Mouse (Mus musculus): ENCODE data around the gene Nlrc5.
"Not testable (repeated sequence)": the region's sequence is repeated elsewhere in the genome, so short reads cannot be mapped to it uniquely, and the experiment has no call there.

The Nlrc5 gene

DNA sequence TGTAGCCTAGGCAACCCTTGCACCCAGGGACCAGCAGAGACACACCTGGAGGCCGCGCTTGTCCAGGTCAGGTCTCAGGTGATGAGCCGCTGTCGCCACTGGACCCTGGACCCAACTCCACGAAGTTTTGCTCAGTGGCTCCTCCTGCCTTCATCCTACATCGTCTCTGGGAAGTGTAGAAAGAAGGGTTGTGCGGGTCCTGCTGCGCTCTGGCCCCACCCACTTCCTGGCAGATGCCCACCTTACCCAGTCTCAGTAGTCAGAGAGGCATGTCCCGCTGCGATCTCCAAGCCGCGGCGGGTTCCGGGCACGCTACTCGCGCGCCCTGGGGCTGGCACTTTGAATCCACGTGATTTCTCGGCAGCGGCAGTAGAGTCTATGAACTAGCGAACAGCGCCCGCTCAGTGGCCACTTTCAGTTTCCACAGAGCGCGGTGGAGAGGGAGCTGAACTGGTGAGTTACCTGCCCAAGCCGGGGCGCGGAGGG lies at the start of gene Nlrc5:
Nlrc5 (plus strand) TSS at position 376 of the 486 bp plus-strand sequence.
- DNase-seq = peak; percentile 84 to 85

DNA sequence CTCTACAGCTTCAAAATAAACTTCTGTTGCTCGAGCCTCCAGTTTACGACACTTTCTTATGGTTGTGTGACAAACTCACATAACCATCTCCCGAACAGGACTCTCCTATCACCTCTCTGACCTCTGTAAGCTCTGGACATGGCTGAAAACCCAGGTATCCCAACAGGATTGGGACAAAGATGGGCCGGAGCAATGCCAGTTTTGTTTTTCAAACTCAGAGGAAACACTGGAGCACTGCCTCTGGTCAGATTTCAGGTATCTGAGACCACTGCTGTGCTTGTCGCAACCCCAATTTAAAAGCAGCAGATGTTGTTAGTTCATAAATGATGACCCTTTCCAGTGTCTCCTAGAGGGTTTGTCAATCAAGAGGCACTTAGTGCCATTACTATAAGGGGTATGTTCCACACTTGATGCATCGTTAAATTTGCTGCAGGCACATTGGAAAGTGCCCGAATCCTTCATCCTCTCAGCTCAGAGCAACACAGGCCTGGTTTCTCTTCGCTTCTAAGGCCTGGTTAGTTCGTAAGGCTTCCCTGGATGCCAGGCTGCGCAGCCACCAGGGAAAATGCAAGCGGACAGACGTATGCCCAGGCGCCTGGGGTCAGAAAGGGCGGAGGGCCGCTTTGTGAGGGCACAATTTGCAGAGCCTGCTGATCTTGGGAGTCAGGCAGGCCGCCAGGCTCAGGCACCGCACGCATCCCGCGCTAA lies 48.5 kb upstream of the Nlrc5 start:
- no peak for DNase-seq

DNA sequence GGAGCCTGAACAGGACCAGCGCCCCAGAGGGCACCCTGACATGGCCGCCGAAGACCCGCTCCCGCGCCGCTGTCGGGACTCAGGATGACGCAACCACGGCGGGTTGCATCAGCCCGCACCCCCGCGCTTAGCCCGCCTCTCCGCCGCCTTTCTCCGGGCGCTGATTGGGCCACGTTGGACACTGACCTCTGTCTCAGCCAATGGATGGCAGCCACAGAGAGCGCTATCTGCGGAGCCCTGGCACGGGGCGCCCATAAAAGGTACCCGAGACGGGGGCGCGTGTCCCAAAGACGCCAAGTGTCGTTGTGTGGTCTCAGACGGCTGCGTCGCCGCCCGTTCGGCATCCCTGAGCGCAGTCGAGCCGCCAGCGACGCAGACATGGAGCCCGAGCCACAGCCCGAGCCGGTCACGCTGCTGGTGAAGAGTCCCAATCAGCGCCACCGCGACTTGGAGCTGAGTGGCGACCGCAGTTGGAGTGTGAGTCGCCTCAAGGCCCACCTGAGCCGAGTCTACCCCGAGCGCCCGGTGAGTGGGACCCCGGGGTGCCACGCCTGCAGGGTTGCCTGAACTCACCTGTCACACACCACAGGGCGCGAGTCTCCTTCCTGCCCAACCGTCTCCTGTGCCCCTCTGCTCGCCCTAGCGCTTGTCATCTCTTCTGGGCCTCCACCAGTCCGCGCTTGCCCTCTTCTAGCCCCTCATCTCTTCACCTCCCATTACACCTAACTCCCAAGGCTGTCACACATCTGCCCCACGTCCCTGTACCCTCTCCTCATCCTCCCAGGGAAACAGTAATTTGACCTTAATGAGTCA lies 47.7 kb upstream of the Nlrc5 start, which contains the start of gene Herpud1:
Herpud1 (plus strand) TSS at position 225 of the 813 bp plus-strand sequence.
- DNase-seq = peak; percentile 96

DNA sequence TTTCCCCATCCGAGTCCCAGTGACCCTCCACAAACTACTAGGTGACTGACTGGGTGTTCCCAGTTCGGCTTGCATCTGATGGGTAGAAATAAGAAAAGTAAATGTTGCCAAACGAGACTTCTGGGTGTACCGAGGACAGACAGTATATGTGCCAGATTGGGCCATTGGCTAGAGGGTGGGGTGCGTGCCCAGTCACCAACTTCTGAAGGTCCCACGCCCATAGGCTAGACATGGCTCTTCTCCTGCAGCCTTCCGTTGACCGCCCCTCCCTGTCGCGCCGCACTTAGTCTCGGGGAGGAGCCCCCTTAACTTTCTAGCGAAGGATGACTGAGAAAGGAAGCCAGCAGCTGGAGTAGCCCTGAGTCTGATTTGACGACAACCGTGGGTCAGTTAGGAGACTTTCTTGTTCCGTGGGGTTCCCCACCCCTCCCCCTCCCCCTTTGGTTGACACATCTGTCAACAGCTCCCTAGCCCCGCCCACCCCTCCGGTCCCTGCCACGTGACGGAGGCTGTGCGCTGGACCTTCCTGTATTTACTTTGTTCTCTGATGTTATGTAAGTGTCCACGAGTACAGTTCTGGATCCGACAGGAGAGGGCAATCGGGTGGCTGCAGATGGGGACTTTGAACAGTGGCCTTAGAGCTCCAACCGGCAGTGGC lies 47.0 kb upstream of the Nlrc5 start:
- DNase-seq = peak; percentile 71 to 74

DNA sequence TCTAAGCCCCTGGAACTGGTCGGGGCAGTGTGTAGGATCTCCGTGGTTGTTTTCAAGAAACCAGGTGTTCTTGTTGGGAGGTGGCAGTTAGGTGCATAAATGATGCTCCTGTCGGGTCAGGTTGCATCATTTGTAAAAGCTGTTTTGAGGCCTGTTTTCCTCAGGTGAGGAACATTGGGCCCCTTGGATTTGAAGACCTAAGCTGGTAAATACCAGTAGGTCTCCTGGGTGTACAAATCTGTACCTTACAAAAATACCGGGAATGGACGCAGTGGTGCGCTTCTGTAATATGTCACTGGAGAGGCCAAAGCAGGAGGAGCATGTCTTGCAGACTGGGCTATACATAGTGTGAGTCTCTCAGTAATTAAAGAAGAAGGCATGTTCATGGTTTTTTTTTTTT lies 46.4 kb upstream of the Nlrc5 start:
- peak in 1 of 2 experiments; percentile 34 for DNase-seq

DNA sequence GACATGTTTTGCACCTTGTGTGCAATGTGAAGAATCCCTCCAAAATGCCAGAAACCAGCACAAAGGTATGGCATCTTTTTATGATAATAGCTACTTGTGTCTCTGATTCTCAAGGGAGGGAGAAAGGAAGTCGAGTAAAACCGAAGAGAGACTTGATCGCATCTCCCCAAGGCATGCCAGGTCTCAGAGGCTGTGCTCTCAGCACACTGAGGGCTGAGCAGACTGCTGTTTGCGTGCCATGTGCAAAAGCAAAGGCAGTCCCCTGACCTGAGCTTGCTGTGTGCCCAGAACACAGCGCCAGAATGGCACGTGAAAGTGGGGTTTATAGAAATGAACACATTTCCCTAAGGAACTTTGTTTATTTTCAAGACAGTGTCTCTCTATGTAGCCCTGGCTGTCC lies 44.6 kb upstream of the Nlrc5 start:
- DNase-seq = no peak

DNA sequence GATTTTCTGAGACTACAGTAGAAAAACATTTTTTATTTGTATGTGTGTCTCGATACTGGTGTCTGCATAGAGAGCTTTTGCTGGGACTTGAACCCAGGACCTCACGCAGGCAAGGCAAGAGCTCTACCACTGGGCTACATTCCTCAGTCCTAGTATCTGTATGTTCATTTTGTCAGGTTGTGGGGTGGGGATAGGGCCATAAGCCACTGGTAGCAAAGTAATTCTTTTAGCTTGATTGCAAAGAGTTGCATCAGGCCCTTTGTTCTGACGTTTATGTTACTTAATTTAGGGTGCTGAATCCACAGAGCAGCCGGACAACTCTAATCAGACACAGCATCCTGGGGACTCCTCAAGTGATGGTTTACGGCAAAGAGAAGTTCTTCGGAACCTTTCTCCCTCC lies 43.7 kb upstream of the Nlrc5 start:
- DNase-seq = no peak

DNA sequence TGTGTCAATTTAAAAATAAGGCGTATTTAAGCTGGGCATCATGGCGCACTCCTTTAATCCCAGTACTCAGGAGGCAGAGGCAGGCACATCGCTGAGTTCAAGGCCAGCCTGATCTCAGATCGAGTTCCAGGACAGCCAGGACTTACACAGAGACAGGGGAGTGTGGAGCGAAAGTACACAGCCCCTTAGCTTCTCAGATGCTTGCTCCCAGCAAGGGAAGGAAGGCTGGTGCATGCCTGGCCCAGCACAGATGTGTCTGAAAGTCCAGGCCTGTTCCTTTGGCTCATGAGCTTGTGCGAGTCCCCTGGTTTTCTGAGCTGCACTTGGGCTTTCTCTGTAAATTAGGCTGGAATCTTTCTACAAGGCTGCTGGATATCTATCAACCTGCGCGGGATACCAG lies 43.2 kb upstream of the Nlrc5 start:
- DNase-seq = no peak

DNA sequence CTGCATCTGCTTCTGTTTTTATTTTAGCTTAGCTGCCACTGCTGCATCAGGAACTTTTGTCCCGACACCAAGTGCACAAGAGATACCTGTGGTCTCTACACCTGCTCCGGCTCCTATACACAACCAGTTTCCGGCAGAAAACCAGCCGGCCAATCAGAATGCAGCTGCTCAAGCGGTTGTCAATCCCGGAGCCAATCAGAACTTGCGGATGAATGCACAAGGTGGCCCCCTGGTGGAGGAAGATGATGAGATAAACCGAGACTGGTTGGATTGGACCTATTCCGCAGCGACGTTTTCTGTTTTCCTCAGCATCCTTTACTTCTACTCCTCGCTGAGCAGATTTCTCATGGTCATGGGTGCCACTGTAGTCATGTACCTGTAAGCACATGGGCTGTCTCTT lies 42.0 kb upstream of the Nlrc5 start:
- peak; percentile 74 to 80 for DNase-seq

DNA sequence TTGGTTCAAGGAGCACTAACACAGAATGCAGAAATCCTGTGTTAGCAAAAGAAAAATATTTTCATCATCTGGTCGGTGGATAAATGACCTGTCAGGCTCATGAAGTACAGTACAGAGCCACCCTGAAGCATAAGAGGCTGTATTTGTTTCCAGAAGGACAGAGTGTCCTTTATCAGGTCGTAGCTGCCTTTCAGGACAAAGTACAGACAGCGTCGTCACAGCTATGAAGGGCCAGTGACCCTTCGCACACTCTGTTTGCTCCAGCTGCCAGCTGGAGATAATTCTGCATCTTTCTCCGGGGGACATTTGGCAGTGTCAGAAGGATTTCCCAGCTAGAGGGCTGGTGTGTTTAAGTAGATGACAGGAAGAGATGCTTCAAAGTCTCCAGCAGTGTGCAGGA lies 41.5 kb upstream of the Nlrc5 start:
- DNase-seq = no peak

DNA sequence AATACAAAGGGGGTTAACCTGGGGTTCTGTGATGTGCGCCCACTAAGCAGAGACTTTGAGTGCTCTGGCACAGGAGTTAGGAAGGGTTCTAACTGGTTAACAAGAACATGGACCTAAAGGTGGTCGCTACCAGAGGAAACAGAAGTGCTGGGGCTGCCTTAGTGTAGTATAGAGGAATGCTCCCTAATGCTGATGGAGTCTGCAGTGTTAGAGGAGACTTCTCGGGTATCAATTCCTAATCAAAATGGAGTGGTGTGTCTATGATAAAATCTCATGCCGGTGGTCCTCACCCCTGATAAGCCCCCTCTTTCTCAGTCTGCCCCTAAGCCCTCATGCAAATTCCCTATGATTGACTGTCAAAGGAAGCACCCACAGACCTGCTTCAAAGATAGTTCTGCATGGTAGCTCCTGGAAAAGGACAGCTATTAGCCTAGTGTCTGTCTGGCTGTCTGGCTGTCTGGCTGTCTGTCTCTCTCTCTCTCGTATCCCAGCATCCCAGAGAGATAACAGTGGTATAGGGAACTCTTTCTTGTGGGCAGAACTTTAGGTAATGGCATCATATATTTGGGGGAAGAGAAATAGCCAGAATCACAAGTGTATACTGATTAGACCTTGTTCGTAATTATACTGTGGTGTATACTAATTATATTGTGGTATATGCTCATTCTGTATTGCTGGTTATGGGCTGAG lies 38.2 kb upstream of the Nlrc5 start:
- DNase-seq = no peak

DNA sequence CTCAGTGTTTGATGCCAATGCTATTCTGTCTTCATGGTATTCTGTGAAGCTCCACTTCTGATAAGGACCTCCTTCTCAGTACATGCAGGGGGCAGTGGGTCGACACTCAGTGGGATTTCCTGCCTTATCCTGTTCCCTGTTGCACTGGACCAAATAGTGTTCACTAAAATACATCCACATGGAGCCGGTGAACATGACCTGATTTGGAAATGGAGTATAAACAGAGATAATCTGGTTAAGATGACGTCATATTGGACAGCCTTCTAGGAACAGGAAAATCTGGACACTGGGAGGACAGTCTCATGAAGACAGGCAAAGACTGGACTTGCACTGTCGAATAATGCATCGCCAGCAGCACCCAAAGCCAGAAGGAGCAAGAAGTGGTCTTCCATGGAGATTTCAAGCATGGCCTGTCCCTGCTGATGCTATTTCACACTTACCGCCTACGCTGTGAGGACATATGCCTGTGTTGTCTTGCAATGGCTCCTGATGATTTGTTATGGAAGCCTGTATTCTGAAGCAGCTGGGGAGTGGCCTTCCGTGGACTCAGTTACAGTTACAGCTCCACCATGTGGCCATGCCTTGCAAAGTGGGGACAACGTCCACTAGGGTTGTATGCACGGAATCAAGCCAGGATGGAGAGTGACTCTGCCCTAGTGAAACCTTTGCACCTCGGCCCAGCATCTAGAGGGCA lies 37.0 kb upstream of the Nlrc5 start:
- peak; percentile 66 to 69 for DNase-seq

DNA sequence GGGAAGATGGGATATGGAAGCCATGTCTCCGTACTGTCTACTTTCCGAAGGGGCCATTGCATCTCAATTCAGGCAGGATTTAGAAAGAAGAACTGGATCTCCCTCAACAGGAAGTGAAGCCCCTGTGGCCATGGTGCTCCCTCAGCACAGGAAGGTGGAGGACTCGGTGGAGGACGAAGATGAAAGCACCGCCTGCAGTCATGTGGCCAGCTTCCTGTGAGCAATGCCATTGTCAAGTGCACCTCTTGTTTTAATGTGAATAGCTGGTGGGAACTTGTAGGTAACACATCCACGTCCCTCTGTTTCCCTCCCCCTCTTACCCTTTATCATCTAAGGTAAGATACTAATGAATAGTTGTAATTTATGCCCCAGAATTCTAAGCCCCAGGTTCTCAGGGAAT lies 35.6 kb upstream of the Nlrc5 start:
- no peak for DNase-seq

DNA sequence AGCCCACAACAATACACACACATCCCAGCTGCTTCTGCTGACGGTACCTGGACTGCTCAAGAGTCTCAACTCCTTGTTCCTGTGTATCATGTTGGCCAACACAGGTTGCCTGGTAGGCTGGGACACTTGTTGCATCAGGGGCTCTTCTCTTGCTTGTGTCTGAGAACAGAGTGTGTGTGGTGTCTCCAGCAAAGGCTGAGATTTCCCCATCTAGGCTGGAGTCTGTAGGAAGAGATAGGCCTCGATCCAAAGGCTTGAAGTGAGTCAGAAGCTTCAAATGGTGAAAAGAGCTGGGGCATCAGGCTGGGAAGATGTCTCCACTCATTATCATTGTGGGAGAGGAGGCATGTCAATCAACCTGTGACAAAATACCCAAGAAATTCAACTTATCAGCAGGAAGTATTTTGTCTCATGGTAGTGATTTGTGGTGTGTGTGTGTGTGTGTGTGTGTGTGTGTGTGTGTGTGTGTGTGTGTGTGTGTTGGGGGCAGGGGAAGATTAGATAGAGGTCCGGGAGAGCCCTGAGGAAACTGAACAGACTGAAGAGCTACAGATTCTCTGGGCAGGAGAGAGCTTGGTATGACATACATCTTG lies 34.7 kb upstream of the Nlrc5 start:
- DNase-seq = no peak

DNA sequence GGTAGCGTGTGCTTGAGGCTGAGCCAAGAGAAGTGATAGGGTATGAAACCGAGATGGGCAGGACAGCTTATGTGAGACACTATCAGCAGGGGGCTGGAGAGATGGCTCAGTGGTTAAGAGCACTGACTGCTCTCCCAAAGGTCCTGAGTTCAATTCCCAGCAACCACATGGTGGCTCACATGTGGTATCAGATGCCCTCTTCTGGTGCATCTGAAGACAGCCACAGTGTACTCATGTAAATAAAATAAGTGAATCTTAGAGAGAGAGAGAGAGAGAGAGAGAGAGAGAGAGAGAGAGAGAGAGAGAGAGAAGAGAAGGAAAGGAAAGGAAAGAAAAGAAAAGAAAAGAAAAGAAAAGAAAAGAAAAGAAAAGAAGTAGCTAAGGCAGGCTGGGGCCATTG lies 34.2 kb upstream of the Nlrc5 start:
- DNase-seq = not testable (repeated sequence)

DNA sequence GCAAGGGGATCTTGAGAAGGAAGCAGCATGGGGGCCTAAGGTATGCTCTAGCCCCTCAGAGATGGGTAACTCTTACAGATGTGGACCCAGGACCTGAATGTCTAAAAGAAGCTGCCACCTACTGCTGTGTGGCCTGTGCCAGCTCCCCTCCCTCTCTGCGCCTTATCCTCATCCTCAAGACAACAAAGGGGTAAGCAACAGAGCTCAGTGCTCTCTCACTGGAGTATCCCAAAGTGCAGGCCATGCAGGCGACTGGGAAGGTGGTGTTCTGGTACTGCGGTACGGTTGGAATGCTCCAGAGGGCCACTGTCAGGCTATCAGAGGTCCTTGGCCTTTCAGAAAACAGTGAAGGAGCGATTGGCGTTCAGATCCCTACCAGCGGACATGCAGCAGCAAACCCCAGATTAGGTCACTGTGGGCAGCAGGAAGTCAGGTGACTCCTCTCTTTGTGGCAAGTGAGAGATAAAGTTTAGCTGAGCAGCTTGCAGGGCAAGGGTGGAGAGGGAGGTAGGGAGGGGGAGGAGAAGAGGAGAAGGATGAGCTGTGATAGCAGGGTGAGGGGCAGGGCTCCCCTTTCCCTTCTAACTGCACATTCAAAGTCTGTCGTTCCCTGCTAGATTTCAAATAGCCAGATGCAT lies 25.6 kb upstream of the Nlrc5 start:
- DNase-seq = no peak

DNA sequence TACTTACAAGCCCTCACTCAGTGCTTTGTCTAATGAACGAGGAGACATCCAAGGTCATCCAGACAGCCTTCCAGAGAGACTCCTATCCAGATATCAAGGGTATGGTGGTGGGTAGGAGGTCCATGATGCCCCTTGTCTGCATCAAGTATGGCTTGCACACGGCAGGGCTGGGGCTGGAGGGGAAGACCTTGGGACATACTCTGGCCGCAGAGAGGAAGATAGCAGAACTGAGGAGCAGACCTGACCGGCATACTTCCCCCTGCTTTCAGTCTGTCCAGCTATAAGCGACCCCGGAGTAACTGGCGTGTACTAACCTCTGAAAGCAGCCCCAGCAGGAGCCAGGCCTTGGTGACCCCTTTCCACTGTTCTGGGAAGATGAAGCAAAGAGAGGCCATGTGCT lies 24.6 kb upstream of the Nlrc5 start:
- no peak for DNase-seq

DNA sequence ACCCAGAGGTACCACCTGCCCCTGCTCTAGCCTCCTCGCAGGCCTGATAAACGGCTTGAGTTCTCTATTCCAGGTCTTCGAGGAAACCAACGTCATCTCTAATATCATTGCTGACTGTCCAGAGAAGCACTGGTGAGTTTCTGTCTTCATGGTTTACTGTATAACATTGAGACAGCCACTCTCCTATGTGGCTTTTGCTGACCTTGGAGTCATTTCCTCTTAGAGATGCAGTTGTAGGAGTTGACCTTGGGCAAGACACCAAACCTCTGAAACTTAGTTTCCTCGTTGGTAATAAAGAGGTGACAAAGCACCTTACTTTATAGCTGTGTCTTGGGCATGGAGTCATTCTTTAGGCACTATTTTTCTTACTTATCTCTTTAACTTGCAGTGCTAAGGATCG lies 21.6 kb upstream of the Nlrc5 start:
- no peak for DNase-seq

DNA sequence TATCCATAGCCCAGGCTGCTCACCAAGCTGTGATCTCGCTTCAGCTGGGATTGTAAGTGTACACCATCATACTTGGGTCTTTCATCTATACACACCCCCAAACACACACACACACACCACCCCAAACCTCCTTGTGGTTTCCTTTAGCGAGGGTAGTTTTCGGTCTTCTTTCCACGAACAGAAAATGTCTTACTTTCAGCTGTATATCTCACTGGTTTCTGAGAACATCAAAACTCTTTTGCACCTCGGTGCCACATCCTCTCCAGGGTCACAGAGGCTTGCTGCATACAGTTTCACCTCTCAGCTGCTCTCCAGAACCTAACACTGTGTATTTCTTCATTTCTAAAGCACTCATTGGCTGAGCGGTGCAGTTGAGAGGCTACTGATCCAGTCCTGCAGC lies 20.6 kb upstream of the Nlrc5 start:
- no peak for DNase-seq

DNA sequence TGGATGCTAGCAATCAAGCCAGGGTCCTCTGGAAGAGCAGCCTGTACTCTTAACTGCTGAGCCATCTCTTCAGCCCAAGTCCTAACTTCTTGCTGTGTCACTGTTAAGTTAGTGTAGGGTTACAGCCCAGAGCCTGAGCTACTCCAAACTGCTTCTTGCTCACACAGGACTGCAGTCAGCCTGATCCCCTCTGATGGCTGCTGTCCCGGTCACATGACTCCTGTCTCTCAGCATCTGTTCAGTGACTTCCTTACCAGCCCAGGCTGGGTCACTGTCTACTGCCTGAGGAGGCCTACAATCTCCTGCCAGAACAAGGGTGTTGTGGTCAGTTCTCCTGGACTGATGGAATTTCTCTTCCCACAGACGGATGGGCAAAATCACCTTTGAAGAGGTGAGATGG lies 18.9 kb upstream of the Nlrc5 start:
- DNase-seq = no peak

DNA sequence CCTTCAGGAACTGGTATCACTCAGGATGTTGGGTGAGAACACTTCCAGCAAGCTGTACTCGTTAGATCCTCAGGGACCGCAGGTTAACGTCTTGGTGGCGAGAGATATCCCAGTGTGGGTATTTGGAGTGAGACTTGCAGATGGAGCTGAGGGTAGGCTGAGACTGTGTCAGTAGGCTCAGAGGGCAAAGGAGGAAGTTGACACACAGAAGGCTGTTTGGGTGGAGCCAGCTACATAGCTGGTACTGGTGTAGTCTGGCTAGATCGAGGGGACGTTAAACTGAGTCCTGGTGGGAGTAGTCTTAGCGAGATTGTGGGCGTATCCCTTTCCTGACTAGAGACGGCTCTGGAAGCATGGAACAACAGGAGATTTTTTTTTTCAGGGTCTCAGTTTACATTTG lies 16.1 kb upstream of the Nlrc5 start:
- DNase-seq = peak in 1 of 2 experiments; percentile 19
